Mouse (Mus musculus): ENCODE data around the gene St5. TPM values are rescaled to one million over a fixed set of nuclear protein-coding genes. Genes with fewer than 3 reads are reported as not detected.

The St5 gene
- polyA plus RNA-seq, 1 experiment = 113 TPM

GRCm38 (mm10) chr7:109600702-109601101 is 102.7 kb downstream of the St5 start:
- H3K4me3 ChIP-seq (ENCODE audit: insufficient read depth, low read length) = no peak overlapping the region
- no peak for TF ChIP-seq POLR2A (IDR thresholded peaks at IDR 0.05; ENCODE audit: low read depth, low read length)
- TF ChIP-seq CTCF (IDR thresholded peaks at IDR 0.05; ENCODE audit: borderline replicate concordance, insufficient read depth, low read length) = no peak
- peaks cover 22% of the 10 kb centered on the region for H3K4me1 ChIP-seq (ENCODE audit: control insufficient read depth, insufficient read depth, low read length)
- H3K27ac ChIP-seq (ENCODE audit: insufficient read depth, low read length) = peak overlapping the region; percentile 64; the same call in 1 of the 2 replicates

DNA sequence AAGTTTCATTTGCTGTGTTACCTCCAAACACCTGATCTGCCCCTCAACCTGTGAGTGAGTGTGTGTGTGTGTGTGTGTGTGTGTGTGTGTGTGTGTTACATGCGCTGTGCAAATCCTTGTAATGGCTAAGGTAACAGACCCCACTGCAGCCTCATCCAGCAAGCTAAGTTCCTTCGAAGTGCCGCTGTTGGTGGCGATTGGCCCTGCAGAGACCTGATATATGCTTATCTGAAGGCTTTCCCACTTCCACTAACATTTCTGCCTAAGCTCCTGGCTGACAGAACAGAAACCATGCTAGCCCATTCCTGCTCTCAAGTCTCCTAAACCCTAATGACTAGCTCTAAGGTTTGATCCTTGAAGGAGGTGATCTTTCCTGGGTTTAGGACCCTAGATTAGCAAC is 103.4 kb downstream of the St5 start:
- peaks cover 22% of the 10 kb centered on the region for H3K4me1 ChIP-seq (ENCODE audit: control insufficient read depth, insufficient read depth, low read length)
- peak overlapping the region; percentile 44 for H3K27ac ChIP-seq (ENCODE audit: insufficient read depth, low read length)
- TF ChIP-seq POLR2A (IDR thresholded peaks at IDR 0.05; ENCODE audit: low read depth, low read length) = no peak
- no peak for TF ChIP-seq CTCF (IDR thresholded peaks at IDR 0.05; ENCODE audit: borderline replicate concordance, insufficient read depth, low read length)
- no peak overlapping the region for H3K4me3 ChIP-seq (ENCODE audit: insufficient read depth, low read length)

DNA sequence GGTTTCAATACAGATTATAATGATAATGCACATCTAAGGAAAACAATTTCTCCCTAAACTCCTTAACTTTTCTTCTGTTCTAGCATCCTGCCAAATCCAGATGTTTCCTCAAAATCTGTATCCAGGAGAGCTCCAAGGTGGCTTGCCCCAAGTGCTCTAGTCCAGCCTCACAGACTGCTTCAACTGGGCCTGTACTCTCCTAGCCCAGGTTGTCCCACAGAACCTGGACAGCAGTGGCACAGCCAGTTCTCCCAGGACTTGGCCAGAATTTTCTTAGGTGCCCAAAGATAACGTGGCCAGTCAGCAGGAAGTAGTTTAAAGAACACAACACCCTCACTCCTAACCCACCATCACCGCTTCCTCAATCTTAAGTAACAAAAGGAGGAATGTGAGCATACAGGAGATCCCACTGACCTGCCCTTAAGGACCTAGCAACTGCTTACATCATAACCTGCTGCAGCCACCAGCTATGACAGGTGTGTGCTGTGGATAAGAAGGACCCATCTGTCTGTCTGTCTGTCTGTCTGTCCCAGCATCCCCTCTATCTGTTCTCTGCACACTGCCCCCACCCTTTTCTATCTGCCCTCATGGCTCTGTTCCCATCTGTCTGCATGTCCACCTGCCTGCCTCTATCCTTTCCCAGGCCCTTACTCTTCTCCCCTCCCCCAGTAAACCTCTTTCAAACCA is 108.4 kb downstream of the St5 start:
- peaks cover 25% of the 10 kb centered on the region for H3K4me1 ChIP-seq (ENCODE audit: control insufficient read depth, insufficient read depth, low read length)
- TF ChIP-seq CTCF (IDR thresholded peaks at IDR 0.05; ENCODE audit: borderline replicate concordance, insufficient read depth, low read length) (no peak), POLR2A (IDR thresholded peaks at IDR 0.05; ENCODE audit: low read depth, low read length) (no peak)
- H3K27ac ChIP-seq (ENCODE audit: insufficient read depth, low read length) = no peak overlapping the region
- H3K4me3 ChIP-seq (ENCODE audit: insufficient read depth, low read length) = no peak overlapping the region

DNA sequence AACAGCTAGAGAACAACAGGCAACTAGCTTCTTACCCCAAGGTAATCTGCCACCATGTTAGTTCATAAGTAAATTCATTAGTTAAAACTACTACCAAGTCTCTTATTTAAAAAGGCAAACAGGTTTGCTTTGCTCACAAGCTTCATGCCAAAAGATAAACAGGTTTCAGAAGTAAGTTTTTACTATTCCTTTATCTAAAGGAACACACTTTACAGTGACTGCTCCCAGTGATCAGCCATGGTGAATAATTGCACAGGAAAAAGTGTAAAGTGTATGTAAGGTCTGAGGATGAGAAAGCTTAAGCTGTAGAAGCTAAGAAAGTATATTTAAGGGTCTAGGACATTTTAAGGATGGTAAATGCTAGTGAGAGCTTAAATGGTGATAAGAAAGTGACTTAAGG is 109.4 kb downstream of the St5 start:
- Histone ChIP-seq H3K27ac (ENCODE audit: insufficient read depth, low read length) (no peak overlapping the region), H3K4me1 (ENCODE audit: control insufficient read depth, insufficient read depth, low read length) (peaks cover 22% of the 10 kb centered on the region), H3K4me3 (ENCODE audit: insufficient read depth, low read length) (no peak overlapping the region)
- TF ChIP-seq POLR2A (IDR thresholded peaks at IDR 0.05; ENCODE audit: low read depth, low read length) (no peak), CTCF (IDR thresholded peaks at IDR 0.05; ENCODE audit: borderline replicate concordance, insufficient read depth, low read length) (no peak)

DNA sequence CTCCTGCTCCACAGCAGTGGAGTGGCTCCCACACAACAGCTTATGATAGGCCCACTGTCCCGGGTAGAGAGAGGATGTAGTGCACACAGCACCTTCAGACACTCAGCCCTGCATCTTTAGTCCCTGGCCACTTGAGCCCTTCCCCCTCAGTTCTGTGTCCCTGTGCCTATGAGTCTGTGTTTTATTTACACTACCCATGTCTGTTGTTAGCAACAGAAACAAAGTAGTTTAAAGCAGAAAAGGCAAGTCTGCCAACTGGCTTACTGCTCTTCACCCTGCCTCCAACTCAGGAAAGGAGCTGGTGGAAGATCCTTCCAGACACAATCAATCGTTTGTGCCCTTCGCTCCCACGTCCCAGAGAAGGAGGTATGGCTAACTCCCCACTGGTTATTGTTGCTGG is 111.2 kb downstream of the St5 start:
- TF ChIP-seq POLR2A (IDR thresholded peaks at IDR 0.05; ENCODE audit: low read depth, low read length) (no peak), CTCF (IDR thresholded peaks at IDR 0.05; ENCODE audit: borderline replicate concordance, insufficient read depth, low read length) (no peak)
- H3K4me3 ChIP-seq (ENCODE audit: insufficient read depth, low read length) = no peak overlapping the region
- H3K4me1 ChIP-seq (ENCODE audit: control insufficient read depth, insufficient read depth, low read length) = peaks cover 29% of the 10 kb centered on the region
- H3K27ac ChIP-seq (ENCODE audit: insufficient read depth, low read length) = no peak overlapping the region

GRCm38 (mm10) chr7:109590576-109590975 is 112.8 kb downstream of the St5 start:
- no peak for TF ChIP-seq POLR2A (IDR thresholded peaks at IDR 0.05; ENCODE audit: low read depth, low read length)
- TF ChIP-seq CTCF (IDR thresholded peaks at IDR 0.05; ENCODE audit: borderline replicate concordance, insufficient read depth, low read length) = no peak
- peaks cover 29% of the 10 kb centered on the region for H3K4me1 ChIP-seq (ENCODE audit: control insufficient read depth, insufficient read depth, low read length)
- no peak overlapping the region; the same call in 1 of the 2 replicates for H3K27ac ChIP-seq (ENCODE audit: insufficient read depth, low read length)
- no peak overlapping the region for H3K4me3 ChIP-seq (ENCODE audit: insufficient read depth, low read length)

- peak overlapping the region; percentile 44; the same call in 1 of the 2 replicates for H3K27ac ChIP-seq (ENCODE audit: insufficient read depth, low read length)
- H3K4me1 ChIP-seq (ENCODE audit: control insufficient read depth, insufficient read depth, low read length) = peaks cover 33% of the 10 kb centered on the region
- H3K4me3 ChIP-seq (ENCODE audit: insufficient read depth, low read length) = no peak overlapping the region
- TF ChIP-seq CTCF (IDR thresholded peaks at IDR 0.05; ENCODE audit: borderline replicate concordance, insufficient read depth, low read length) = no peak
- no peak for TF ChIP-seq POLR2A (IDR thresholded peaks at IDR 0.05; ENCODE audit: low read depth, low read length)
These were observed 114.4 kb downstream of the St5 start for GRCm38 (mm10) chr7:109588990-109589389.

- Histone ChIP-seq H3K4me3 (ENCODE audit: insufficient read depth, low read length) (no peak overlapping the region), H3K27ac (ENCODE audit: insufficient read depth, low read length) (peak overlapping the region; percentile 43), H3K4me1 (ENCODE audit: control insufficient read depth, insufficient read depth, low read length) (peaks cover 31% of the 10 kb centered on the region)
- no peak for TF ChIP-seq POLR2A (IDR thresholded peaks at IDR 0.05; ENCODE audit: low read depth, low read length)
- no peak for TF ChIP-seq CTCF (IDR thresholded peaks at IDR 0.05; ENCODE audit: borderline replicate concordance, insufficient read depth, low read length)
These were observed 115.3 kb downstream of the St5 start for GRCm38 (mm10) chr7:109588145-109588544.

- no peak overlapping the region for H3K27ac ChIP-seq (ENCODE audit: insufficient read depth, low read length)
- no peak for TF ChIP-seq CTCF (IDR thresholded peaks at IDR 0.05; ENCODE audit: borderline replicate concordance, insufficient read depth, low read length)
- TF ChIP-seq POLR2A (IDR thresholded peaks at IDR 0.05; ENCODE audit: low read depth, low read length) = no peak
- peaks cover 23% of the 10 kb centered on the region for H3K4me1 ChIP-seq (ENCODE audit: control insufficient read depth, insufficient read depth, low read length)
- H3K4me3 ChIP-seq (ENCODE audit: insufficient read depth, low read length) = no peak overlapping the region
These were observed 118.9 kb downstream of the St5 start for GRCm38 (mm10) chr7:109584467-109584866.

DNA sequence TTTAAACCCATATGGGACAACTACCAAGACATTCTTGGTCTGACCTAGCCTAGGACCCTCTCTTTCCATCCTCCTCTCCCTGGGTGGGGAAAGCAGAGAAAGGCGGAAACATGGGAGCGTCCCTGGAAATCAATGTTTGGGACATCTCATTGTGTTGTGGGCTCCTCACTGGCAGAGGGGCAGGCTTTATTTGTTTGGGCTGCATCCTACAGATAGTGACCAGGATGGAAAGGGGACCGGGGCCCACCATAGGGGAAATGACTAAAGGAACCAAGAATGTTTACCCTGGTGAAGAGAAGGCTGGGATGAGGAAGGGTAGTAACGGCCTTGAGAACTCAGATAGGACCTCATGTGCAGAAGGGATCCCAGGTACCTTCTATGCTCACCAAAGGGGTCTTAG is 122.9 kb downstream of the St5 start:
- H3K27ac ChIP-seq (ENCODE audit: insufficient read depth, low read length) = peak overlapping the region; percentile 95

More for the DNA sequence above, 122.9 kb downstream of the St5 start:
- H3K4me3 ChIP-seq (ENCODE audit: insufficient read depth, low read length) = no peak overlapping the region
- peaks cover 36% of the 10 kb centered on the region for H3K4me1 ChIP-seq (ENCODE audit: control insufficient read depth, insufficient read depth, low read length)
- TF ChIP-seq CTCF (IDR thresholded peaks at IDR 0.05; ENCODE audit: borderline replicate concordance, insufficient read depth, low read length) (no peak), POLR2A (IDR thresholded peaks at IDR 0.05; ENCODE audit: low read depth, low read length) (no peak)
